Mouse (Mus musculus) heart, embryonic 14.5 days (tissue): ENCODE results near the gene Trappc11. TPM values are rescaled to one million over a fixed set of nuclear protein-coding genes. Genes with fewer than 3 reads are reported as not detected.
"Not testable (repeated sequence)": the region's sequence is repeated elsewhere in the genome, so short reads cannot be mapped to it uniquely, and the experiment has no call there.

Experiments used
- ATAC-seq: fragments of 200-750 bp; cut with Nextera tagmentation; 2 replicates; pipeline ENCODE4 v1.8.0; 2017; ENCODE audit warnings: low read depth, moderate TSS enrichment; ENCODE audit not compliant: insufficient number of reproducible peaks, insufficient read depth, low FRiP score
- H3K27ac ChIP-seq, 2 experiments: fragments of 200-500 bp in 1 of 2; fragments of 300-500 bp in 1 of 2; sonication (generic) in 1 of 2; replicated peaks in 1 of 2; 2 replicates each; pipeline ENCODE4 v1.5.1; 2012 to 2014; ENCODE audit warnings: low read depth in 2 of 2, low read length in 2 of 2, control low read depth in 1 of 2, mild to moderate bottlenecking in 1 of 2, mixed read lengths in 1 of 2; ENCODE audit not compliant: control insufficient read depth in 1 of 2, insufficient read depth in 1 of 2
- H3K27me3 ChIP-seq: fragments of 300-500 bp; sonication (generic); 2 replicates; pipeline ENCODE4 v1.6.1; 2014; ENCODE audit warnings: mild to moderate bottlenecking, low read length, control low read depth; ENCODE audit not compliant: control insufficient read depth, insufficient read depth
- H3K36me3 ChIP-seq: fragments of 300-500 bp; sonication (generic); 2 replicates; pipeline ENCODE4 v1.6.1; 2014; ENCODE audit warnings: mild to moderate bottlenecking, control low read depth, low read length, mixed read lengths; ENCODE audit not compliant: control insufficient read depth, insufficient read depth
- H3K4me1 ChIP-seq, 2 experiments: fragments of 200-500 bp in 1 of 2; fragments of 300-500 bp in 1 of 2; sonication (generic) in 1 of 2; 2 replicates each; pipeline ENCODE4 v1.6.1; 2012 to 2014; ENCODE audit warnings: low read length in 2 of 2, control low read depth in 1 of 2, mixed read lengths in 1 of 2; ENCODE audit not compliant: control insufficient read depth in 2 of 2, insufficient read depth in 2 of 2
- H3K4me2 ChIP-seq: fragments of 300-500 bp; sonication (generic); 2 replicates; pipeline ENCODE4 v1.6.1; 2014; ENCODE audit warnings: mild to moderate bottlenecking, low read length
- H3K4me3 ChIP-seq, 2 experiments: fragments of 200-500 bp in 1 of 2; fragments of 300-500 bp in 1 of 2; sonication (generic) in 1 of 2; 2 replicates each; pipeline ENCODE4 v1.5.1; 2012 to 2014; ENCODE audit warnings: low read length in 2 of 2, mild to moderate bottlenecking in 2 of 2, control low read depth in 1 of 2, low read depth in 1 of 2, moderate library complexity in 1 of 2; ENCODE audit not compliant: control insufficient read depth in 1 of 2, insufficient read depth in 1 of 2
- H3K9ac ChIP-seq: fragments of 300-500 bp; sonication (generic); 2 replicates; pipeline ENCODE4 v1.6.1; 2014; ENCODE audit warnings: mild to moderate bottlenecking, low read length
- H3K9me3 ChIP-seq: fragments of 300-500 bp; sonication (generic); 2 replicates; pipeline ENCODE4 v1.6.1; 2016; ENCODE audit warnings: low read length, control low read depth; ENCODE audit not compliant: control insufficient read depth
- WGBS: fragments of 180-500 bp; shearing (Covaris S2); extraction: QIAGEN DNeasy Blood & Tissue Kit; methylation state at CpG from one replicate; pipeline ENCODE4 v1.1.7; 2014; 5-methylcytosine and 5-hydroxymethylcytosine counted together
- polyA plus RNA-seq: library from polyadenylated mRNA; unstranded; fragments of >200 nt; fragmentation: Nextera tagmentation; extraction: Ambion mirVana; gene quantifications from 2 replicates; pipeline ENCODE4 v1.2.1, GENCODE M21; 2014

Trappc11 gene
- polyA plus RNA-seq, 1 experiment from 2014 or later = 22.1 TPM

GRCm38 (mm10) chr8:47487231-47487630 lies 46.0 kb downstream of the Trappc11 start:
- H3K4me1 ChIP-seq = no peaks in the 10 kb centered on the region
- H3K4me2 ChIP-seq = no peak overlapping the region
- 84% methylated on average over 3 of the region's 3 CpGs for WGBS
- H3K27me3 ChIP-seq = no peaks in the 10 kb centered on the region
- no peak overlapping the region for H3K4me3 ChIP-seq
- H3K9ac ChIP-seq = no peak overlapping the region
- ATAC-seq = no peak
- H3K9me3 ChIP-seq = peaks cover 6% of the 10 kb centered on the region
- H3K36me3 ChIP-seq = peaks cover 33% of the 10 kb centered on the region
- H3K27ac ChIP-seq = no peak overlapping the region

DNA sequence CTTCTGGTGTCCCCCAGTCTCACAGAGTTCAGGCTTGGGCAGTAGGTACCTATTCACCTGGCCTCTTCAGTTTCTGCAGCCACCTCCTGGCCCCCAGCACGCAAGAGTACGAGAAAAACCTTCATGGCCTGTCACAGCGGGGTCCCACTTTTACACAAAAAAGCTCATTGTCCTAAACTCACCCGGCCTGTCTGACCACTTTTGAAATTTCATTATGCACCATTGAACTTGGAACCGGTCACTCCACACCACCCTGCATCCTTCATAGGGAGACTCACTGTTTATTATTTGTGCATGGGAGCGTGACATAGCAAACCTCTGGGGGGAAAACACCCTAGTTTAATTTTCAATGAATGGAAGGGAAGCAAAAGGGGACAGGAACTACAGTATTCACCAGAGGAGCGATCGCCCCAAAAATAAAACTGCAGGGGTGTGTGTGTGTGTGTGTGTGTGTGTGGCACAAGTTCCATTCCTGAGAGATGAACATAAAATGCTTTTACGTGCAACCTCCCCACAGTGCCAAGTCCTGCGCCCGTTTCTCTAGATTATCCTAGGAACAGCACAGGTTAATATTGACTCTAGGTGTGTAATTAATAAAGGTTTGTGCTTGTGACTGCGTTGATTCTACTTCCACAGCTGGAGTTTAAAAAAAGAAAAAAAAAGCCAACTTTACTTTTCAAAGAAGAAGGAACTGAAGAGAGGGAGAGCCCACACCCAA lies 50.8 kb downstream of the Trappc11 start:
- Histone ChIP-seq H3K4me1 (no peaks in the 10 kb centered on the region), H3K4me3 (no peak overlapping the region), H3K4me2 (no peak overlapping the region), H3K36me3 (no peaks in the 10 kb centered on the region), H3K9ac (no peak overlapping the region), H3K27me3 (no peaks in the 10 kb centered on the region), H3K27ac (no peak overlapping the region), H3K9me3 (peaks cover 5% of the 10 kb centered on the region)
- WGBS = 82% methylated on average over 12 of the region's 12 CpGs
- ATAC-seq = no peak

DNA sequence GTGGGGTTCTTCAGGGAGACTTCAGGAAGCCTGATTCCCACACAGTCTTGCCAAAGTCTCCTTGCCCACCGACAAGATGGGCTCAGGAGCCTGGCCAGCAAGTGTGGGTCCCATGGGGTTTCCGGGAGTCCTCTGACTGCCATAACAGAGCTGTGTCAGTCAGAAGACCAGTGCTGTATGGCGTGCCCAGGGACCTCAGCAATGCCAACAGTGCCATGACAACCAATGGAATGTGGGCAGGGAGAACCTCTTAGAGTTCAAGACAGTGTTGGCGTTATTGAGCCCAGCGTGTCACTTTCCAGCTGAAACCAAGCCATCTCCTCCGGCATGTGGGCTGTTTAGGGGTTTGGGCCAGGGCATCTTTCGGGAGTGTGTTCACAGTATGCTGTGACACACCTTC lies 53.2 kb downstream of the Trappc11 start:
- Histone ChIP-seq H3K27ac (no peak overlapping the region), H3K27me3 (no peaks in the 10 kb centered on the region), H3K4me2 (no peak overlapping the region), H3K36me3 (no peaks in the 10 kb centered on the region), H3K9ac (no peak overlapping the region), H3K9me3 (no peaks in the 10 kb centered on the region), H3K4me3 (no peak overlapping the region), H3K4me1 (no peaks in the 10 kb centered on the region)
- ATAC-seq = no peak
- WGBS = 88% methylated on average over 7 of the region's 7 CpGs

DNA sequence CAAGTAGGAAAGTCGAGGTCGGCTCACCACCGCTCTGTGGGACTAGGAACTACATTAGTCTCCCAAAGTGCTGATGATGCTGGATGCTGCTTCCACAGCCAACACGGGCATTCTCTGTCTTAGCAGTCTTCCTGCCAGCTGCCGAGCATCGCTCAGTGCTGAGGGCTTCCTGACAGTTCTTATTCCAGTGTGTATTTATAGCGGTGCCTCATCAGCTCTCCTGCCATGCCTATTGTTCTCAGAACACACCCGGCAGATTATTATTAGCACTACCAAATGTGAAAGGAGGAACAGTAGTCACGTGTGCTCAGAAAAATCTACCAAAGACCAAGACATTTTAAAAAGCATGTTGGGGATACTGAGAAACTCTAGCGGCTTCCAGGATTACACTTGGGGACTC lies 71.6 kb downstream of the Trappc11 start:
- no peaks in the 10 kb centered on the region for H3K27me3 ChIP-seq
- peaks cover 5% of the 10 kb centered on the region for H3K9me3 ChIP-seq
- no peaks in the 10 kb centered on the region for H3K36me3 ChIP-seq
- peaks cover 0 to 13% of the 10 kb centered on the region in 2 experiments; a peak in 1 of 4 replicates for H3K4me1 ChIP-seq
- H3K9ac ChIP-seq = no peak overlapping the region
- no peak overlapping the region for H3K4me3 ChIP-seq
- H3K27ac ChIP-seq = peak overlapping the region; percentile 74 to 83
- peak overlapping the region; percentile 26 for H3K4me2 ChIP-seq
- no peak for ATAC-seq
- 38% methylated on average over 10 of the region's 10 CpGs for WGBS

- no peak overlapping the region for H3K27ac ChIP-seq
- H3K4me3 ChIP-seq = no peak overlapping the region
- no peak for ATAC-seq
- WGBS = 79% methylated on average over 6 of the region's 6 CpGs
- no peaks in the 10 kb centered on the region for H3K36me3 ChIP-seq
- no peaks in the 10 kb centered on the region for H3K27me3 ChIP-seq
- peaks cover 5% of the 10 kb centered on the region for H3K9me3 ChIP-seq
- H3K4me1 ChIP-seq = peaks cover 0 to 13% of the 10 kb centered on the region in 2 experiments; a peak in 1 of 4 replicates
- H3K4me2 ChIP-seq = no peak overlapping the region
- no peak overlapping the region for H3K9ac ChIP-seq
These were observed 74.0 kb downstream of the Trappc11 start for GRCm38 (mm10) chr8:47459216-47459749.

DNA sequence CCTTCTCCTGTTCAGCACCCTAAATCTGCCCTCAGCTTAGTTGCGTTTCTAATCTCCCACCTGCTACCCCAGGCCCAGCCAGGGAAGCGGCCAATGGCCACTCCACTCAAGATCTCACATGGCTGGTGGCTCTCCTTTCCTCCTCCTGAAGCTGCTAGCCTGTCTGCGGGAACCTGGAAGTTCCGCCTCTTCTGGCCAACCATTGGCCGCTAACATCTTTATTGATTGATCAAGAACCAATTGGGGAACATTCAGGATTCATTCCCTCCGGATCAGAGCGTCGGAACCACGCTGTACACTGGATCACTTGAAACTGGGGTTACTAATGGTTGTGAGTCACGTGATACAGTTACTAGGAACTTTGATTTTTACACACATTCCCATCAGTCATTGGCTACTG lies 74.7 kb downstream of the Trappc11 start:
- WGBS = 95% methylated on average over 10 of the region's 10 CpGs
- no peak overlapping the region for H3K9ac ChIP-seq
- no peak for ATAC-seq
- H3K36me3 ChIP-seq = no peaks in the 10 kb centered on the region
- H3K4me2 ChIP-seq = no peak overlapping the region
- no peak overlapping the region for H3K4me3 ChIP-seq
- peaks cover 5% of the 10 kb centered on the region for H3K9me3 ChIP-seq
- H3K27me3 ChIP-seq = no peaks in the 10 kb centered on the region
- no peak overlapping the region for H3K27ac ChIP-seq
- peaks cover 0 to 13% of the 10 kb centered on the region in 2 experiments; a peak in 1 of 4 replicates for H3K4me1 ChIP-seq

GRCm38 (mm10) chr8:47449211-47449610 lies 84.1 kb downstream of the Trappc11 start:
- not testable (repeated sequence) for ATAC-seq, H3K9ac ChIP-seq, H3K27ac ChIP-seq, H3K4me3 ChIP-seq, H3K4me1 ChIP-seq, H3K9me3 ChIP-seq, H3K27me3 ChIP-seq, H3K4me2 ChIP-seq, H3K36me3 ChIP-seq
- 100% methylated on average over 2 of the region's 2 CpGs for WGBS
